Mouse (Mus musculus) left cerebral cortex, postnatal 10 days (tissue): ENCODE data around the gene Tmem245. TPM values are rescaled to one million over a fixed set of nuclear protein-coding genes. Genes with fewer than 3 reads are reported as not detected.

Experiments used
- DNase-seq, 2 experiments: peaks; one replicate each; pipeline ENCODE4 v3.0.0; 2021 to 2022; ENCODE audit warnings: low spot score in 2 of 2, mixed read lengths in 1 of 2; ENCODE audit errors: extremely low spot score in 1 of 2
- intact Hi-C: fragments of 180-260 bp; cut with DNase I; formaldehyde crosslinking; loops from one replicate; pipeline ENCODE4 v1.15.1; 2025
- total RNA-seq, 2 experiments: library from RNA; stranded (reverse); gene quantifications; 2 replicates each; pipeline ENCODE4 v1.2.3; 2021

Gene Tmem245
- total RNA-seq, 2 experiments from 2014 or later = 31.6 to 36.4 TPM

DNA sequence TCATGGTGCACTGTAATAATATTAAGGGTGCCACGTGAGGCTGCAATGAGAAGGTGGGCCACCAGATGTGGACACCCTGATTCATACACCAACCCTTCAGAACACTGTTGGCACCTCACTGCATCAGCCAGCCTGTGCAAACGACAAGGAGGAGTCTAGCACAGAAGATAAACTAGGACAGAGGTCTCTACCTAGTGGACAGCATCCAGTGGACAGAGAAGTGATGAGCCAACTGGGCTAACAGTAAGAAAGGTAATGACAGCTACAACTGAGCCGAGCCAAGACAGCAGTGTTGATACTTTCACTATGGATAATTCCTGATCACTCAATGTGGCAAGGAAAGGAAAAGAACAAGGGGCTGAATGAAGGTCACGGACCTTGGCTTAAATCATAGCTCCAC, 14.1 kb downstream of the Tmem245 start:
- no peak for DNase-seq
- intact Hi-C loops = no loop called here

- DNase-seq = no peak
- intact Hi-C loops = no loop called here
Observed at GRCm38 (mm10) chr4:56932096-56932495, 15.1 kb downstream of the Tmem245 start.

- intact Hi-C loops = no loop called here
- DNase-seq = no peak
Observed at GRCm38 (mm10) chr4:56930312-56930711, 16.9 kb downstream of the Tmem245 start.

DNA sequence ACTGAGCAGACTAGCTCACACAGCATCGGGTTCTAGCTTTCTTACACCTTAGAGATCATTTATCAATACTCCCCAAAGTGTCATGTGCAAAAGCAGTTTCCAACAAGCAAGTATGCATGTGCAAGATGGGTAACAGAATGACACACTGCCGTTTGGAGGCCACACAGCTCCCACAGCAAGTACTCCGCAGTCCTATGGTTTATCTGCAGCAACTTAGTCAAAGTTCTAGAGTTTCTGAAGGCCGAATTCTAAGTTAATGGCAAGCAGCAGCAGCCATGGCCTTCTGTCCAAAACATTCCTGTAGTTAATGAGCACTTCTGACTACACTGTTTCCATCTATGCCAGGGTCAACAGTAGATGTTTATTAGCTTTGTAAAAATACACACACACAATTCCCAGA, 20.3 kb downstream of the Tmem245 start:
- intact Hi-C loops = no loop called here
- DNase-seq = no peak

DNA sequence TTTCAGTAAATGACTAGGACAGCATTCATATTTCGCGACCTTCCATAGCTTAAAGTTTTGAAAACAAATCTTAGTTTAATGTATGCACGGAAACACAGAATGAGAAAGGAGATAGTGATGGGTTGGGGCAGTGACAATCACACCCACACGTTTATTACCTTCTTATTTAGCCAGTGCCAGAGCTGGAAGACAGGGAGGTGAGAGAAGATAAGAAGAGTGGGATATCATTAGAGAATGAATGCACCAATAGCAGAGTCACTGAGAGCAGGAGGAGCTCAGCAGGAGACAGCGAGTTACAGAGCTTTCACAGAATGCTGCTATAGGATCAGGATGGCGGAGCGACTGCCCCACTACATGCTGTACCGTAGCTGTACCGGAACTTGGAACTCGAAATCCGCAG, 25.0 kb downstream of the Tmem245 start:
- intact Hi-C loops = no loop called here

GRCm38 (mm10) chr4:56915732-56916325, 31.4 kb downstream of the Tmem245 start:
- DNase-seq = no peak
- intact Hi-C loops = no loop called here

More for the DNA sequence above, 25.0 kb downstream of the Tmem245 start:
- DNase-seq = no peak

DNA sequence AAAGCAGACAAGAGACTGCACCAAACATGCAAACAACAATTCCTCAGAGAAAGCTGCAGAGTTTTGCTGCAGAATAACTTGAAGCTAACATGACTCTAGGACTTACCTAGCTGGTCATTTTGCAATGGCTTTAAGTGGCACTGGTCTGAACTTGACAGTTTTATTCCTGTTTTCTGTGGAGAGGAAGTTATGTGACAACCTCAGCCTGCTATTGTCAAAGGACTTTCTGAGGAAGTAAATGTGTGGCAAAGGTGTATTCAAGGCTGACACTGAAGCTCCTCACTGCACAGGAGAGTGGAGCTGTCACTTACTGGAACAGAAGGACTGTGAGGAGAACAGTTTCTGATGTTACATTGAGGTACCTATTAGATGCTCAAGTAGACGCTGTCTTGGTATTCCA, 32.5 kb downstream of the Tmem245 start:
- intact Hi-C loops = no loop called here

DNA sequence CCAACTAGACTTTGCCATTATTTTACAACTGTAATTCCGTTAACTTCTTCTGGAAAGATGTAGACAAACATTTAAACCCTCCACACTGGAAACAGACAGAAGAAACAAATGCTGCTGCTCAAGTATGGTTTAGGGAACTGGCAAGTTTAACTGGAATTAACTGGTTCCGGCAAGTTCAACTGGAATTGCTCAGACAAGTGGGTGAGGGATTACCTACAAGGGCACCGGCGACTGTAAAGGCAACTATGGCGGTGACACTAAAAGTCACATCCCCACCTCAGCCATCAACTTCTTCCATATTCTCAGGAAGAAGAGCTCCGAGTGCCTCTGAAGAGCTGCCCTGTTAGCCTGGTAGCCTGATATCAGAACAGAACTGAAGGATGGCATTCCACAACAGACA, 32.9 kb downstream of the Tmem245 start:
- DNase-seq = no peak
- intact Hi-C loops = no loop called here

More for the DNA sequence above, 32.5 kb downstream of the Tmem245 start:
- no peak for DNase-seq

- intact Hi-C loops = no loop called here
- DNase-seq = no peak
Observed at GRCm38 (mm10) chr4:56912382-56913001, 34.7 kb downstream of the Tmem245 start.

DNA sequence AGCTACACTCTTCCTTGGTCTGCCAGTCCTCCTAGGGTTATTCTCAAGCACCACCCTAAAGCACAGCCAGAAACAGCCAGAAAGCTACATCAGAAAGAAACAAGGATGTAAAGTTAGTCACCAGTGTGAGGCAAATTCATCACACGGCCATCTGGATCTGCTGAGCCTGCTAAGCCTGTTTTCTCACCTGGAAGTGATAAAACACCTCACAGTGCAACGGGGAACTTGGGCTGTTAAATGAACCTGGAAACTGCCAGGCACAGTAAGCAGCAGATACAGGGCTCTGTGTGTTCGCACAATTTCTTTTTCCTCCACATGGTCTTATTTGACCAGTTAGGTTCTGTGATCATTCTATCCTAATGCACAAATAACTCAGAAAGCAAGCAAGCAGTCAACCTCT, 37.7 kb downstream of the Tmem245 start:
- no peak for DNase-seq
- intact Hi-C loops = no loop called here

DNA sequence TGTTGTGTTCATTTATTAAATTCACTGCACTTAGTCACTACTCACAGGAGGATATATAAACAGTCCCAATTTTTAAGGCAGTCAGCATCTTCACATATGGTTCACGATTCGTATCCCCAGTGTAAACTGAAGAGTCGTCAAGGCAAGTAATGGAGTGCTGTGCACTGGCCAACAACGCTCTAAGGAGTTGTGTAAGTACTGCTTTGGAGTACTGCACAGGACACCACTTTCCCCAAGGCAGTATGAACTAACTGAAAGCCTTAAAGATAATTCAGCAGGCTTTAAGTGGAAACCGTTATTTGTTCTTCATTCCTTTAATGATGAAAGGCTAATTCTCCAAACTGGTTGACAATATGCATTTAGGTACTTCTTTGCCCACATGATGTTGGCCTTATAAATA, 39.6 kb downstream of the Tmem245 start:
- no peak for DNase-seq
- intact Hi-C loops = no loop called here

DNA sequence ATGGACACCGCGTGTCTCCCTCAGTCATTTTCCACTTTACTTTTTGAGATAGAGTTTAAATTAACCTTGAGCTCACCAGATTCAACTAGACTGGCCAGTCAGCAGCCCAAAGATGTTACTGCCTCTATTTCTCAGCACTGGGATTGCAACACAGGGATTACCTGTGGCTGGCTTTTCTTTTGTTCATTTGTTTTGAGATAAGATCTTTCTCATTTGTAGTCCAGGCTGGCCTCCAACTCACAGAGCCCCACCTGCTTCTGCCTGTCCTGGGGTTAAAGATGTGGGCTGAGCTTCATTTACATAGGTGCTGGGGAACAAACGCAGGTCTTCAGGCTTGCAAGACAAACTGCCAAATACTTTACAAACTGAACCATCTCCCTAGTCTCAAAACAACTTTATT, 40.3 kb downstream of the Tmem245 start:
- no peak for DNase-seq
- intact Hi-C loops = no loop called here

GRCm38 (mm10) chr4:56905507-56905906, 41.7 kb downstream of the Tmem245 start:
- no peak for DNase-seq
- intact Hi-C loops = no loop called here

GRCm38 (mm10) chr4:56901671-56902070, 45.6 kb downstream of the Tmem245 start:
- DNase-seq = no peak
- intact Hi-C loops = no loop called here

DNA sequence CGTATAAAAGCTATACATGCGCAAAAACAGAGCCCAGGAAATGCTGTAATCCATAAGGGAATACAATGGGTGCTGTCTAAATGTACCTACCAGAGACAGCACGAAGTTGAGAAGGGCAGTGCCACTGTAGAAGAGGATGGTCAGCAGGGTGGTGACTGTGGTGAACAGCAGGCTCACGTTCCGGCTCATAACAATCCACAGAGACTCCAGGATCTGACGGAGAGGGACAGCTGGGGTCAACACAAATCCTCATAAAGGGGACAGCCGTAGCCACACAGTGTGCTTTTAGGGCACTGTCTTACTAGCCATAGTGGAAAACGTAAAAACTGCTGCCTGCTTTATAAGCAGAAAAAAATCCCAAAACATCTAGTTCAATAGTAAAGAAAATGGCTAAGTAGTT, 48.0 kb downstream of the Tmem245 start:
- intact Hi-C loops = no loop called here
- DNase-seq = no peak

DNA sequence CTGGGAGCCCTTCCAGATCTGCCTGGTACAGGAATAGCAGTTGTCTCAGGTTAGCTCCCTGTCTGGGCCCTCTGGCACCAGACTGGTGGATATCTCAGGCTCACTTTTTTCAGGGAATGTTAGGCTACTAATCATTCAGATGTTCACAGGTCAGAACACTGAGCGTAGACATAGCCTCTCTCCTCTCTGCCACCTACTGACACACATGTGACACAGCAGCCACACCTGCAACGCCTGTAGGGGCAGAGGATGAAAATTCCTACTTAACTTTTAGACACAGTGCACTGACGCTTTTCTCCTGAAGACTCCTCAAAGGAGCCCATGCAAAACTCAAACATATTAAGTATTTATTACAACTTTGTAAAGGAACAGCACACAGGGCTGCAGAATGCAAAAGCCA, 49.7 kb downstream of the Tmem245 start:
- no peak for DNase-seq
- intact Hi-C loops = no loop called here

GRCm38 (mm10) chr4:56894196-56894595, 53.0 kb downstream of the Tmem245 start:
- no peak for DNase-seq
- intact Hi-C loops = no loop called here

- DNase-seq = no peak
- intact Hi-C loops = no loop called here
Observed at GRCm38 (mm10) chr4:56892501-56893115, 54.6 kb downstream of the Tmem245 start.

- no peak for DNase-seq
- intact Hi-C loops = no loop called here
Observed at GRCm38 (mm10) chr4:56888483-56888882, 58.8 kb downstream of the Tmem245 start.

GRCm38 (mm10) chr4:56886286-56886979, 60.8 kb downstream of the Tmem245 start:
- intact Hi-C loops = no loop called here
- no peak for DNase-seq
